Mouse (Mus musculus) testis, adult 2 months (tissue): Measurements from ENCODE around the gene Nrxn2. TPM values are rescaled to one million over a fixed set of nuclear protein-coding genes. Genes with fewer than 3 reads are reported as not detected.
A peak's percentile ranks its signal among the peaks of the same experiment; 100 is the strongest.

Source experiments
- H3K27ac ChIP-seq: fragments of 200-500 bp; 2 replicates; pipeline ENCODE4 v1.5.1; 2012; ENCODE audit warnings: low read depth, low read length; ENCODE audit not compliant: control insufficient read depth, insufficient read depth
- H3K27me3 ChIP-seq: fragments of 200-500 bp; 2 replicates; pipeline ENCODE4 v1.6.1; 2012; ENCODE audit warnings: mild to moderate bottlenecking, low read length, moderate library complexity; ENCODE audit not compliant: control insufficient read depth, insufficient read depth
- H3K36me3 ChIP-seq: fragments of 200-500 bp; 2 replicates; pipeline ENCODE4 v1.6.1; 2012; ENCODE audit warnings: mild to moderate bottlenecking, low read length; ENCODE audit not compliant: control insufficient read depth, insufficient read depth
- H3K4me1 ChIP-seq: fragments of 200-500 bp; 2 replicates; pipeline ENCODE4 v1.6.1; 2012; ENCODE audit warnings: low read length; ENCODE audit not compliant: control insufficient read depth, insufficient read depth
- H3K4me3 ChIP-seq: fragments of 200-500 bp; 2 replicates; pipeline ENCODE4 v1.5.1; 2012; ENCODE audit warnings: low read depth, mild to moderate bottlenecking, low read length, moderate library complexity, mixed read lengths; ENCODE audit not compliant: control insufficient read depth
- CTCF ChIP-seq: fragments of 200-500 bp; IDR thresholded peaks from 2 replicates; pipeline ENCODE4 v1.5.1; 2012; ENCODE audit warnings: low read depth, mild to moderate bottlenecking, inconsistent platforms, low read length, moderate library complexity; ENCODE audit not compliant: control insufficient read depth, insufficient read depth, insufficient replicate concordance
- POLR2A ChIP-seq: fragments of 200-500 bp; IDR thresholded peaks from 2 replicates; pipeline ENCODE4 v1.6.1; 2012; ENCODE audit warnings: low read depth, mild to moderate bottlenecking, inconsistent platforms, low read length, moderate library complexity; ENCODE audit not compliant: control insufficient read depth
- polyA plus RNA-seq: library from polyadenylated mRNA; depleted of rRNA; stranded (reverse); fragments of >200 nt; gene quantifications from 2 replicates; pipeline ENCODE4 v1.2.3, GENCODE M21; 2012

Gene Nrxn2
- polyA plus RNA-seq, 1 experiment = 2.5 TPM

- H3K27me3 ChIP-seq = no peaks in the 10 kb centered on the region
- TF ChIP-seq CTCF (no peak), POLR2A (no peak)
- H3K4me1 ChIP-seq = peaks cover 6% of the 10 kb centered on the region
- no peak overlapping the region for H3K27ac ChIP-seq
- no peaks in the 10 kb centered on the region for H3K36me3 ChIP-seq
- no peak overlapping the region for H3K4me3 ChIP-seq
These were observed 10.6 kb upstream of the Nrxn2 start for GRCm38 (mm10) chr19:6407816-6408510.

GRCm38 (mm10) chr19:6408749-6409148, 9.8 kb upstream of the Nrxn2 start:
- H3K27ac ChIP-seq = no peak overlapping the region
- no peak overlapping the region for H3K4me3 ChIP-seq
- no peaks in the 10 kb centered on the region for H3K36me3 ChIP-seq
- H3K4me1 ChIP-seq = peaks cover 6% of the 10 kb centered on the region
- no peaks in the 10 kb centered on the region for H3K27me3 ChIP-seq
- TF ChIP-seq CTCF = no peak

DNA sequence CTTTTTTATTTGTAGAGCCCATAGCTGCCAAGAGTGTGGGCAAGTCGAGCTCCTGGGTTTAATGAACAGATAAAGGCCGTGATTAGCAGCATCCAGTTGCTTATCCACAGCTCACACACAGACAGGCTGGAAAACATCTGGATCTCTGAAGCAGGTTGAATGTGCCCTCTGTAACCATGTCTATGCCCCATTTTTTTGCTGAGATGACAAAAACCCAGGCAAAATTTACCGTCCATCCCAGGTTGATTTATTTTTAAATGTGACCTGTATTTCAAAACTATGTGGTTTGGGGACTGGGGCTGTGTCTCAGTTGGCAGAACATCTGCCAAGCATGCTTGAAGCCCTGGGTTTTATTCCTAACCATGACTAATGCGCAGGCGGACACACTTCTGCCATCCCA, 9.4 kb upstream of the Nrxn2 start:
- H3K27ac ChIP-seq = no peak overlapping the region
- TF ChIP-seq POLR2A (no peak), CTCF (no peak)

DNA sequence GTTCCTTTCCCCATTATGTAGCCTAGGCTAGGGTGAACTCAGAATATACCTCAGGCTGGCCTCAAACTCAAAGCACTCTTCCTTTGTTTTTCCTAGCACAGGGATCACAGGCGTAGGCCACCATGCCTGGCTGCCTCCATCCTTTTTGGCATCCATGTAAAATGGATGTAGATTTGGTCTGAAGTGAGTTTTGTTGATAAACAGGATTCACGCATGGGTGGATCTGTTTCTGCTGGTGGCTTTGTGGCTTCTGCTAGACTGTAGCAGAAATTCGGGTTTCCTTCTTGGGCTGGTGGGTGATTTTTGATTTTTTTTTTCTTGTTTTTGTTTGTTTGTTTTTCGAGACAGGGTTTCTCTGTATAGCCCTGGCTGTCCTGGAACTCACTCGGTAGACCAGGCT, 8.6 kb upstream of the Nrxn2 start:
- Histone ChIP-seq H3K27me3 (no peaks in the 10 kb centered on the region), H3K4me3 (no peak overlapping the region), H3K36me3 (no peaks in the 10 kb centered on the region), H3K4me1 (peaks cover 6% of the 10 kb centered on the region), H3K27ac (no peak overlapping the region)
- TF ChIP-seq POLR2A (no peak), CTCF (no peak)

More for the DNA sequence above, 9.4 kb upstream of the Nrxn2 start:
- Histone ChIP-seq H3K27me3 (no peaks in the 10 kb centered on the region), H3K4me3 (no peak overlapping the region), H3K4me1 (peaks cover 6% of the 10 kb centered on the region), H3K36me3 (no peaks in the 10 kb centered on the region)

DNA sequence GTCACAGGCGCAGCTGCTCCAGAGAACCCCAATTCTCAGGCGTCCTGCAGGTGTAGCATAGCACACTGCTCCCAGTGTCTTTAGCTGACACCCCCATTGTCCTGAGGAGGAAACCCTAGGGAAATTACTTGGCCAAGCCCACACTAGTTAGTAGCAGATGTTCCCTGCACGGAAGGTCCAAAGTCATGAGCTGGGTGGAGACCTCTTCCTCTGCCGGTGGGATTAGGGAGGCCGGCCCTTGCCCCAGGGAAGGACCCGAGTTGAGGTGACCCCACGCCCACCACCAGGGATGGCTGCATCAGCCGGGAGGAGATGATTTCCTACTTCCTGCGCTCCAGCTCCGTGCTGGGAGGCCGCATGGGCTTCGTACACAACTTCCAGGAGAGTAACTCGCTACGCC, 5.7 kb upstream of the Nrxn2 start:
- Histone ChIP-seq H3K27me3 (no peaks in the 10 kb centered on the region), H3K4me1 (peaks cover 6% of the 10 kb centered on the region), H3K4me3 (peak overlapping the region; percentile 12; the same call in 1 of the 2 replicates), H3K27ac (no peak overlapping the region), H3K36me3 (no peaks in the 10 kb centered on the region)
- TF ChIP-seq POLR2A = no peak
- no peak for TF ChIP-seq CTCF

DNA sequence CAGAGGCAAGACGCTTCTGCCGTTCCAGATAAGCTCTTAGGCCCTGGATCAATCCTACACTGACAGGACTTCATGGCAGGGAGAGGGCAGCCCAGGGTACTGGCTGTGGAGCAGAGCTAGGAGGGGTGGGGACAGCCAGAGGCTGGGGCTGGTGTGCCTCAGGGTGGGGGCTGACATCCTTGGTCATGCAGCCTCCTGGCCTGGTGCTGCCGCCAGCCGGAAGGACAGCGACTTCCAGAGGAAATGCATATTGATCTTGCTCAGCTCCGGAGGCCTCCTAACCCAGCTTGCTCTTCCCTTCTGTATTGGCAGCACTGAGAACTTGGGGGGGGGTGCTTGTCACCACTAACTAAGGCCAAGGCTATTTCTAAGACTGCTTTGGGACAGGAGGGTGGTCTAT, 3.1 kb upstream of the Nrxn2 start:
- no peaks in the 10 kb centered on the region for H3K36me3 ChIP-seq
- no peak overlapping the region for H3K27ac ChIP-seq
- H3K4me3 ChIP-seq = no peak overlapping the region
- no peaks in the 10 kb centered on the region for H3K27me3 ChIP-seq
- peaks cover 6% of the 10 kb centered on the region for H3K4me1 ChIP-seq
- TF ChIP-seq POLR2A (no peak), CTCF (no peak)

DNA sequence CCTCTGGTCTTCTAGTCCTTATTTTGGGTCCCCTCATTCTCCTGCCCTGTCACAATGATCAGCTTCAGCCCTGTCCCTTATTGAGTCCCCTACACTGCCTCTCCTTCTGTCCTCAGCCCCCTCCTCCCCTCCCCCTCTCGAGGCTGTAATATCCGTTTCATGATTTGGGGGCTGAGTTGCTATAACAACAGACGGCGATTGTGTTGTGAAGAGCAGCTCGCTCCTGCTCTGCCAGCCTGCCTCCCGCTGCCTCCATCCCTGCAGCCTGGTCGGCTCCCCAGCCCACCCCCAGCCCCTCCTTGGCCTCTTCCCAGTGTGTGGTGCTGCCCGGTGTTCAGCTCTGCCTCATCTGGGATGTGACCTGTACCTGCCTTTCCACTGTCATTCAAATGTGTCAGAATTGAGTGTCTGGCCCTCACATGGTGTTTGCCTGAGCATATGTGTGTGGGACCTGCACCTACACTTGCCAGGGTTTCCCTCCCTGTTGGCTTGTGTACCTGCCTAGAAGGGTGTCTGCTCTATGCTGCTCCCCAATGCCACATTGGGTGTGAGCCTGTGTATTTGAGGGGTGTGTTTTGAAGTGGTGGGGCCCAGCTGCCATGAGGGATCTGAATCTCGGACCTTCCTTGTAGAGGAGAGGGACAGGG, 2.3 kb upstream of the Nrxn2 start:
- TF ChIP-seq CTCF = no peak
- TF ChIP-seq POLR2A = no peak
- no peak overlapping the region for H3K27ac ChIP-seq
- H3K4me1 ChIP-seq = peaks cover 6% of the 10 kb centered on the region
- H3K36me3 ChIP-seq = no peaks in the 10 kb centered on the region
- no peaks in the 10 kb centered on the region for H3K27me3 ChIP-seq
- no peak overlapping the region for H3K4me3 ChIP-seq
